ENCODE assay signal across 18 mouse cellular contexts in the genomic region with DNA sequence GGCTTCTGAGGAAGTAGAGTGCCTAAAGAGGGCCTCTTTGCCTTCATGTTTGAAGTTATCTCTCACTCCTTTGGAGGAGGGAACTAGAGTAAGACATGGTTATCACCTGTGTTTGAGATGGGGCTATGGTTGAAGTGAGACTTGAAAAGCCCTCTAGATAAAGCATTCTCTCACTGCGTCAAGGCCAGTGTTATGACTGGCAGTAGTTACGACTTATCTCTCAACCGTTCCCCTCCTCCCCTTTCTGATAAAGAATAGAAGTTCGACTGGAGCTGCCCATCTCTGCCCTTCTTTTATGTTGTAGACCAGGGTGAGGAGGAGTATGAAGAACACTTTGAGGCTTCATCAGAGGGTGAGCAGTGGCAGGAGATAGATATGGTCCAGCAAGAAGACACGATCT. TPM values are rescaled to one million over a fixed set of nuclear protein-coding genes. Genes with fewer than 3 reads are reported as not detected.
"Had no signal": no experiment of that assay in that cellular context is flagged by ENCODE, and none has a peak within 500 bp of the region (broad histone marks: within the 10 kb centered on the region; RNA-seq: fewer than 3 reads in every experiment).

No protein-coding gene starts in this region.

- H3K36me3 ChIP-seq: limb, embryonic 15.5 days; lung, embryonic 15.5 days; midbrain, embryonic 13.5 days; neural tube, embryonic 12.5 days; stomach, embryonic 15.5 days had no signal

- H3K9me3 ChIP-seq: limb, embryonic 15.5 days; lung, embryonic 15.5 days; midbrain, embryonic 13.5 days; neural tube, embryonic 12.5 days; stomach, embryonic 15.5 days had no signal

- DNase-seq: layer of hippocampus, adult 9-11 months; layer of hippocampus, postnatal 36 days; lung, postnatal 14 days; retina, postnatal 1 day; right cerebral cortex, postnatal 14 days had no signal

- H3K9ac ChIP-seq: limb, embryonic 15.5 days; lung, embryonic 15.5 days; midbrain, embryonic 13.5 days; neural tube, embryonic 12.5 days; stomach, embryonic 15.5 days had no signal

- H3K4me2 ChIP-seq: limb, embryonic 15.5 days; lung, embryonic 15.5 days; midbrain, embryonic 13.5 days; neural tube, embryonic 12.5 days; stomach, embryonic 15.5 days had no signal

- ATAC-seq: intestine, embryonic 16.5 days; midbrain, embryonic 13.5 days had no signal

- H3K4me3 ChIP-seq: limb, embryonic 15.5 days; lung, embryonic 15.5 days; midbrain, embryonic 13.5 days; myocyte; neural tube, embryonic 12.5 days; stomach, embryonic 15.5 days had no signal

- H3K27ac ChIP-seq: limb, embryonic 15.5 days; lung, embryonic 15.5 days; macrophage; midbrain, embryonic 13.5 days; neural tube, embryonic 12.5 days; stomach, embryonic 15.5 days had no signal

- H3K27me3 ChIP-seq: limb, embryonic 15.5 days; lung, embryonic 15.5 days; midbrain, embryonic 13.5 days; neural tube, embryonic 12.5 days; stomach, embryonic 15.5 days had no signal

- H3K4me1 ChIP-seq: limb, embryonic 15.5 days; lung, embryonic 15.5 days; midbrain, embryonic 13.5 days; neural tube, embryonic 12.5 days; stomach, embryonic 15.5 days had no signal

RNA-seq across cellular contexts. Expression of gene Llcfc1, which starts 0.7 kb away (rescaled TPM):
- total RNA-seq: layer of hippocampus, postnatal 36 days; left cerebral cortex, adult 8-10 months; left cerebral cortex, postnatal 25 days; neutrophil, adult 5-6 weeks had no signal
- polyA plus RNA-seq: limb, embryonic 11.5 days; limb, embryonic 15.5 days; lung, embryonic 15.5 days; macrophage; midbrain, embryonic 13.5 days; myocyte; neural tube, embryonic 12.5 days; spleen, adult 2 months had no signal

RNA-seq across cellular contexts. Expression of gene Trpv5, which starts 4.3 kb away (rescaled TPM):
- total RNA-seq: layer of hippocampus, postnatal 36 days; left cerebral cortex, adult 8-10 months; left cerebral cortex, postnatal 25 days; neutrophil, adult 5-6 weeks had no signal
- polyA plus RNA-seq: limb, embryonic 11.5 days; limb, embryonic 15.5 days; lung, embryonic 15.5 days; macrophage; midbrain, embryonic 13.5 days; myocyte; neural tube, embryonic 12.5 days had no signal

RNA-seq across cellular contexts. Expression of gene Kel, which starts 19.2 kb away (rescaled TPM):
- total RNA-seq: layer of hippocampus, postnatal 36 days; left cerebral cortex, adult 8-10 months; left cerebral cortex, postnatal 25 days had no signal
- polyA plus RNA-seq: macrophage, myocyte had no signal

RNA-seq across cellular contexts. Expression of gene Trpv6, which starts 48.7 kb away (rescaled TPM):
- total RNA-seq: neutrophil, adult 5-6 weeks had no signal
- polyA plus RNA-seq: macrophage had no signal
